Mouse (Mus musculus): Measurements from ENCODE around the gene Ifit1bl1.

DNA sequence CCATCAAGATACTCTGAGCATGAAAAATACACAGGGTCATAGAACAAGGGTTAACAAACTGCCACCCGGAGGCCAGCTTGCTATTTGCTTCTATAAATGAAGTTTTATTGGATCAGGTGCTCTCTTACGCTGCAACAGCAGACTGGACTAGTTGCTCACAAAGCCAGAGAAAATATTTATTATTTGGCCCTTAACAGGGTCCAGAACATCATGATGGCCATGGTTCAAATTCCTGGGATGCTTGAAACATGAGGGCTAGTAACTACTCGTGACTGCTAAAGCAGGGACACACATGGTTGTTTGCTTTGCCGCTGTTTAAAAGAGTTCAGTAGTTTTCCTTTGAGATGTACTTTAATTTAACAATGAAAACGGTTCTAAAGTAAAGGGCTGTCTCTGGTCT is 49.8 kb downstream of the Ifit1bl1 start:
- TF ChIP-seq CTCF (IDR thresholded peaks at IDR 0.05; ENCODE audit: low read depth) (no peak), EP300 (IDR thresholded peaks at IDR 0.05; ENCODE audit: low read depth) (no peak)
